Mouse (Mus musculus): ENCODE data around the gene St6galnac5. TPM values are rescaled to one million over a fixed set of nuclear protein-coding genes. Genes with fewer than 3 reads are reported as not detected.
"Not testable (repeated sequence)": the region's sequence is repeated elsewhere in the genome, so short reads cannot be mapped to it uniquely, and the experiment has no call there.

The St6galnac5 gene
- polyA plus RNA-seq, 1 experiment from 2014 or later: 19.3 TPM

DNA sequence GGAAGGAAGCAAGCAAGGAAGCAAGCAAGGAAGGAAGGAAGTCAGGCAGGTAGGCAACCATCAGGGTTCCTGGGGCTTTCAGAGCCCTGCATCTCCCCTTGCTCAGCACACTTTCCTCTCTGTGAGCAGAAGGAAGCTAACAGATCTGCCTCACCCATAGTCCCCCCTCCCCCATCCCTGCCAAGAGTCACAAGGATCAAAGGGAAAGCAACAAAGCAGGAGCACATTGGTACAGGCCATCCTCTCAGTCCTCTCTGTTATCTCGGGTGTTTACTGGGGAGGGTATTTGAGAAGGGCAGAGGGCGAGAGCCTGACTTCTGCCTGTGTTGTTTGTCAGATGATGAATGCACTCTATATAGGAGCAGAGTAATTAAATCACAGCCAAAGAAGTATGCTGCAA, 184.7 kb downstream of the St6galnac5 start:
- Histone ChIP-seq H3K4me2 (no peak overlapping the region), H3K27ac (replicated peaks) (no peak overlapping the region)
- 12% methylated on average over 2 of the region's 2 CpGs for WGBS

DNA sequence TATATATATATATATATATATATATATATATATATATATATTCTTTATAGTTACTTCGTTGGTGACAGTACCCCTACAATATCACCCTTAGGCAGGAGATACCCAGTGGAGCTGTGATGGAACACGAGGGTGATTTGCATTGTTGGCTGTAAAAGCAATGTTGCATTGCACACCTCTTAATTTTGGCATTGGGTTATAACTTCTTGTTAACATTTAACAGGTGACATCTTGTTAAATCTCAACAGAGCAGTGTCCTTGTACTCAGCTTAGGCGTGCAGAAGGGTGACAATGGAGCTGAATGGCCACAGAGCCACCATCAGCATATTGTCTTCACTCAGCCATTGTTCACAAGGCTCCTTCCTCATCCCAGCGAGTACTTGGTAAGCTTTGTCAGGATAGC, 185.8 kb downstream of the St6galnac5 start:
- H3K4me3 ChIP-seq: no peak overlapping the region
- WGBS: 69% methylated on average over 4 of the region's 4 CpGs
- H3K4me2 ChIP-seq: no peak overlapping the region

More for the DNA sequence above, 184.7 kb downstream of the St6galnac5 start:
- no peaks in the 10 kb centered on the region for H3K4me1 ChIP-seq (replicated peaks)
- H3K9ac ChIP-seq: no peak overlapping the region
- no peaks in the 10 kb centered on the region for H3K27me3 ChIP-seq
- no peak for ATAC-seq (ENCODE audit: low FRiP score, low read depth)
- H3K9me3 ChIP-seq: no peaks in the 10 kb centered on the region
- H3K4me3 ChIP-seq: no peak overlapping the region
- no peaks in the 10 kb centered on the region for H3K36me3 ChIP-seq

DNA sequence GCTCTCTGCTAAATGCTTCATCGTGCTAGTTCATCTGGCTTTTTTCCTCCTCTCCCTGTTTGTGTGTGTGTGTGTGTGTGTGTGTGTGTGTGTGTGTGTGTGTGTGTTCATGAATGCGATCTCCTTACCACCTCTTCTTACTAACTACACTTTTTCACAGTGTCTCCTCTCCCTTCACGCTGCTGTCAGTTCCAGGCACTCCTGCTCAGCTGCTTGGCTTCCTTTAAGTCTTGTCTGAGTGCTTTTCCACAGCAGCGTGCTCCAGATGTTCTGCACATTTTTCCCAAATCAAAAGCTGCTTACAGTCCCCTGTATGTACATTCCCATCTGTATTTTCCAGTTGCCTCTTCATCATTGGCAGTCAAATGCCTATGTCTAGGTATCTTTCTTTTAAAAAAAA, 189.0 kb downstream of the St6galnac5 start:
- WGBS: 86% methylated on average over 4 of the region's 4 CpGs
- ATAC-seq (ENCODE audit: low FRiP score, low read depth): no peak
- no peak overlapping the region for H3K4me3 ChIP-seq

More for the DNA sequence above, 185.8 kb downstream of the St6galnac5 start:
- H3K36me3 ChIP-seq: no peaks in the 10 kb centered on the region
- H3K27ac ChIP-seq (replicated peaks): no peak overlapping the region
- ATAC-seq (ENCODE audit: low FRiP score, low read depth): no peak
- H3K9ac ChIP-seq: no peak overlapping the region
- no peaks in the 10 kb centered on the region for H3K4me1 ChIP-seq (replicated peaks)
- H3K27me3 ChIP-seq: no peaks in the 10 kb centered on the region
- no peaks in the 10 kb centered on the region for H3K9me3 ChIP-seq

GRCm38 (mm10) chr3:152792601-152793000, 189.4 kb downstream of the St6galnac5 start:
- Histone ChIP-seq H3K4me1 (replicated peaks) (no peaks in the 10 kb centered on the region), H3K36me3 (no peaks in the 10 kb centered on the region), H3K9me3 (no peaks in the 10 kb centered on the region), H3K4me3 (no peak overlapping the region), H3K9ac (no peak overlapping the region), H3K27me3 (no peaks in the 10 kb centered on the region), H3K4me2 (no peak overlapping the region), H3K27ac (replicated peaks) (no peak overlapping the region)
- WGBS: 86% methylated on average over 5 of the region's 5 CpGs
- no peak for ATAC-seq (ENCODE audit: low FRiP score, low read depth)

More for the DNA sequence above, 189.0 kb downstream of the St6galnac5 start:
- H3K9me3 ChIP-seq: no peaks in the 10 kb centered on the region
- H3K4me2 ChIP-seq: no peak overlapping the region
- no peaks in the 10 kb centered on the region for H3K36me3 ChIP-seq
- no peak overlapping the region for H3K27ac ChIP-seq (replicated peaks)
- H3K27me3 ChIP-seq: no peaks in the 10 kb centered on the region
- no peak overlapping the region for H3K9ac ChIP-seq
- no peaks in the 10 kb centered on the region for H3K4me1 ChIP-seq (replicated peaks)

DNA sequence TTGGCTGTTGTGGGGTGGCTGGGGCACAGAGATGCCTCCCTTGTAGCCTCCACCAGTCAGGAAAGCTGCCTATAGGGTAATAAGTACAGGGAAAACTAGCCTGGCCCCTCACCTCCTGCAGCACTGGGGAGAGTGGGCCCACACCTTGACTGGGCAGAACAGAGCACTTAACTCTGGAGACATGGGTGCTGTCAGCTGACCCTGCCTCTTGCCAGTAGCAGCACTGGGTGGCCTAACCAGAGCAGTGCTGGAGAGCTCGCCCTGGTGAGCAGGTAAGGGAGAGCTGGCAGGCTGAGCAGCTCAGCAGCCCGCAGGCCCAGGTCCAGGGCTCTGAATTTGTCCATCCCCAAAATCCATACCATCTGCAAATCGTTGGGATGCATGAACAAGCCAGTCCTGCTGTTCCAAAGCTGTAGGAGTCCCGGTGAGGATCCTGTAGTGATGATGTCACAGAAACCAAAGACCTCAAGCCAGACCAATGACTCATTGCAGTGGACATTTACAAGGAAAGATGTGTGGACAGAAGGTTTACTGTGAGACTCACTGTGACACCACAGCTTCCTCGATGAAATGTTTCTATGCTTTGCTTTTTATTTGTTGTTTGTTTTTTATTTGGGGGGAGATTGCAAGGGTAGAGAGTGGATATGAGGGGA, 193.6 kb downstream of the St6galnac5 start:
- 91% methylated on average over 5 of the region's 5 CpGs for WGBS
- not testable (repeated sequence) for H3K27ac ChIP-seq (replicated peaks); H3K27me3 ChIP-seq; H3K9me3 ChIP-seq; H3K9ac ChIP-seq; H3K4me3 ChIP-seq; H3K36me3 ChIP-seq; H3K4me1 ChIP-seq (replicated peaks); H3K4me2 ChIP-seq; ATAC-seq (ENCODE audit: low FRiP score, low read depth)

- H3K4me1 ChIP-seq (replicated peaks); H3K9ac ChIP-seq; H3K4me2 ChIP-seq; H3K27ac ChIP-seq (replicated peaks); H3K4me3 ChIP-seq; H3K36me3 ChIP-seq; ATAC-seq (ENCODE audit: low FRiP score, low read depth); H3K27me3 ChIP-seq; H3K9me3 ChIP-seq: not testable (repeated sequence)
- 91% methylated on average over 10 of the region's 13 CpGs for WGBS
These were observed 197.7 kb downstream of the St6galnac5 start for GRCm38 (mm10) chr3:152784353-152784752.

DNA sequence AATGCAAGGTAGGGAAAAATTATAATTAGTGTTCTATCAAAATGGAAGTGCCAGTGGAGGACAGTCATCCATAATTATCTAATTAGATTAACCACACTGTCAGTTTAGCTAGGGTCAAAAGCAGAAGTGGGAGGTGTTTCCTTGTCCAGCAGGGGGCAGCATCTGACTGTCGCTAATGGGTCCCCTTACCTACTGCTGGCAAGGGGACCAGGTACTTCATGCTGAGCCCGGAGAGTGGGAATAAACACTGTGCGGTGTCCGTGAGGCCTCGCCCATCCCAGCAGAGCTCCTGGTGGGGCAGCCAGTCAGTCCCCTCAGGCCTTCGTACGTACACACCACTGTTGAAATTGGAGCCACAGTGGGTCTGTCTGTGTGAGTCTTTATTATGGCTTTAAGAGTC, 198.3 kb downstream of the St6galnac5 start:
- ATAC-seq (ENCODE audit: low FRiP score, low read depth): peak; percentile 79
- Histone ChIP-seq H3K27ac (replicated peaks) (no peak overlapping the region), H3K36me3 (peaks cover 8% of the 10 kb centered on the region; the same call in 1 of the 2 replicates), H3K27me3 (no peaks in the 10 kb centered on the region), H3K4me1 (replicated peaks) (peaks cover 6% of the 10 kb centered on the region; the same call in 1 of the 2 replicates), H3K9ac (no peak overlapping the region), H3K4me3 (no peak overlapping the region), H3K9me3 (no peaks in the 10 kb centered on the region), H3K4me2 (no peak overlapping the region)
- 12% methylated on average over 7 of the region's 7 CpGs for WGBS

- no peak overlapping the region for H3K9ac ChIP-seq
- no peak for ATAC-seq (ENCODE audit: low FRiP score, low read depth)
- H3K4me1 ChIP-seq (replicated peaks): peaks cover 6% of the 10 kb centered on the region; the same call in 1 of the 2 replicates
- no peaks in the 10 kb centered on the region for H3K36me3 ChIP-seq
- no peak overlapping the region for H3K27ac ChIP-seq (replicated peaks)
- 59% methylated on average over 4 of the region's 4 CpGs for WGBS
- no peaks in the 10 kb centered on the region for H3K9me3 ChIP-seq
- H3K27me3 ChIP-seq: no peaks in the 10 kb centered on the region
- H3K4me3 ChIP-seq: no peak overlapping the region
- H3K4me2 ChIP-seq: no peak overlapping the region
These were observed 202.2 kb downstream of the St6galnac5 start for GRCm38 (mm10) chr3:152779819-152780218.

DNA sequence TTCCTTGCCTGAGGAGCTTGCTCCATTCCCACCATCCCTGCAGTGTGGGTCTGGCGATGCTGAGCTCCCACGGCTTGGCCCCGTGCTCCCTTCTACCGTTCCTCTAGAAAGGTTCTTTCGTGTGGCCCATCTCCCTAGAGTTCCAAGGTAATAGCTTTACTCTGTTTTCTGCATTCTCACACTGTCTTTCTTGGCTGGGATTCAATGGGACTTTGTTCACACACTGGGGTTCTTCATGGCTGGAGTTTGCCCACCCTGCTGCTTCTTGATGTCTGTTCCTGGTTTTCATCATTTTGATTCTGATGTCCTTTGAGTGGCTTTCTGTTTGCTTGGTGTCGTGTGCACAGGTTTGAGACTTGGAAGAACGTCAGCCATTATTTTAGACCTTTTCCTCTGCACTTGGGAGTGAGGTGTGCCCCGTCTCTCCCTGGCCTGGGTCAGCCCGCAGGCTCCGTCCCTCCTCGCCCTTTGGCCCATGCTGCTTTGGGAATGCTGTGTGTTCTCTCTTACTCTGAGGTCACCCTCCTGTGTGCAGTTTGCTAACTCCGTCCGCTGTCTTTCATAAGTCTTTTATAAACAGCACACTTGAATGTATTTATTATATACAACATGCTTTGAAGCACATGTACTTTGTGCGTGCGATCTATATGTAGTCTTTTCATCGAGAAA, 205.0 kb downstream of the St6galnac5 start:
- Histone ChIP-seq H3K4me3 (no peak overlapping the region), H3K4me1 (replicated peaks) (no peaks in the 10 kb centered on the region), H3K27me3 (no peaks in the 10 kb centered on the region), H3K4me2 (no peak overlapping the region), H3K9ac (no peak overlapping the region), H3K36me3 (no peaks in the 10 kb centered on the region), H3K27ac (replicated peaks) (no peak overlapping the region), H3K9me3 (no peaks in the 10 kb centered on the region)
- WGBS: 79% methylated on average over 16 of the region's 16 CpGs
- ATAC-seq (ENCODE audit: low FRiP score, low read depth): no peak

DNA sequence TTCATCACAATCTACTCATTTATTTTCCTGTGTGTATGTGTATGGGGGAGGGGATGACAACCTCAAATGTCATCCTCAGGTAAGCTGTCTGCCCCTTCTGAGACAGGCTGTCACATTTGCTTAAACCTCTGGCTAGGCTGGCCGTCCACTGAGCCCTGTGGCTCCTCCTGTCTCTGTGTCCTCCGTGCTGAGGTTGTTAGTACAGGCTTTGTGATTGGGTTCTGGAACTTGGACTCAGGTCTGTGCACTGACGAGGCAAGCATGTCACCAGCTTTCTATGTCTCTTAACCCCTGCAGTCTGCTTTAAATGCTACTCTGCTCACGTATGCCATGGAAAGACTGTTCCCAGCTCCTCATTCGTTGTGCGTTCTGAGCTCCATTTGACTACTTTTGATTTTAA, 205.7 kb downstream of the St6galnac5 start:
- no peak overlapping the region for H3K4me2 ChIP-seq
- 84% methylated on average over 6 of the region's 6 CpGs for WGBS
- no peaks in the 10 kb centered on the region for H3K27me3 ChIP-seq
- H3K36me3 ChIP-seq: no peaks in the 10 kb centered on the region
- H3K4me1 ChIP-seq (replicated peaks): no peaks in the 10 kb centered on the region
- H3K27ac ChIP-seq (replicated peaks): no peak overlapping the region
- no peak overlapping the region for H3K9ac ChIP-seq
- H3K4me3 ChIP-seq: no peak overlapping the region
- ATAC-seq (ENCODE audit: low FRiP score, low read depth): no peak
- no peaks in the 10 kb centered on the region for H3K9me3 ChIP-seq

DNA sequence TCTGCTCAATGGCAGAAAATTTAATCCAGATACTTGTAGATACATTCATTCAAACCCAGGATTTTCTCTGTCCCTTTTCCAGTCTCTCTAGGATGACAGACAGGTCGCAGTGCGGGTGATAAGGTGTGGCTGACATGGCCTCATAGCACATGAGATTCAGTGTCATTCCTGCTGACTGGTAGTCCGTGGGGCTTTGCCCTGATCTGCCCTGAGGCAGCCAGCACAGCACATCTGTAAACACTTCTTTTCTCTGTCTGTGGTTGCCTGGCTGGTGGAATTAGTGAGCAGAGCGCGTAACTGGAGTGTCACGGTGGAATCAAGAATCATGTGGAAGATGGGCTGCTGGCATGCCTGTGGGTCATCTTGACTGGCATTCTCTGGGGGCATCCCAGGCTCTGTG, 212.0 kb downstream of the St6galnac5 start:
- H3K9me3 ChIP-seq: no peaks in the 10 kb centered on the region
- H3K27me3 ChIP-seq: no peaks in the 10 kb centered on the region
- no peak for ATAC-seq (ENCODE audit: low FRiP score, low read depth)
- 0 out of 2 replicates have a peak, but pooled peaks cover 6% of the 10 kb centered on the region for H3K36me3 ChIP-seq
- WGBS: 71% methylated on average over 6 of the region's 6 CpGs
- H3K4me2 ChIP-seq: no peak overlapping the region
- H3K27ac ChIP-seq (replicated peaks): no peak overlapping the region
- H3K9ac ChIP-seq: no peak overlapping the region
- no peak overlapping the region for H3K4me3 ChIP-seq
- H3K4me1 ChIP-seq (replicated peaks): no peaks in the 10 kb centered on the region

DNA sequence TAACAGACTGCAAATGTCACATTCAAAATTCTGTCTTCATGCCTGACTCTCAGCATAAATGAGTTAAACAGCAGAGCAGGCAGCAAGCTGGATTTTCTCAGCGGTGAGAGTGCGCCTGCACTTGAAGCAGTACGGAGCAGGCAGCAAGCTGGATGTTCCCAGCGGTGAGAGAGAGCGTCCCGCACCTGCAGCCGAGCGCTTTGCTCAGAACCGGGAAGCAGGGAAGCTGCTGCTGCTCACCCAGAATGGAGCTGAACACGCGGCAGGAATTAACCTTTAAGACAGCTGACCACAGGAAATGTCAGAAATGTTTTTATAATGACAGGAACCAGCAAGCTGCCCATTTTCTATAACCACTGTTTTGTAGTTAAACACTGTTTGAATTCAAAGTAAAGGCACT, 214.6 kb downstream of the St6galnac5 start:
- 71% methylated on average over 11 of the region's 11 CpGs for WGBS
- 0 out of 2 replicates have a peak, but pooled peaks cover 6% of the 10 kb centered on the region for H3K36me3 ChIP-seq

More for the DNA sequence above, 214.6 kb downstream of the St6galnac5 start:
- Histone ChIP-seq H3K9me3 (no peaks in the 10 kb centered on the region), H3K4me1 (replicated peaks) (no peaks in the 10 kb centered on the region), H3K27ac (replicated peaks) (no peak overlapping the region), H3K27me3 (no peaks in the 10 kb centered on the region), H3K9ac (no peak overlapping the region), H3K4me3 (no peak overlapping the region), H3K4me2 (no peak overlapping the region)
- ATAC-seq (ENCODE audit: low FRiP score, low read depth): no peak
